Mouse (Mus musculus) CH12.LX (cell line): Measurements from ENCODE around the gene Exoc3l4. TPM values are rescaled to one million over a fixed set of nuclear protein-coding genes. Genes with fewer than 3 reads are reported as not detected.

ENCODE experiments used
- DNase-seq: peaks from one replicate; pipeline ENCODE4 v3.0.0-alpha.2; 2013; ENCODE audit errors: extremely low read depth
- H3K27ac ChIP-seq: 2 replicates; pipeline ENCODE4 v1.5.1; 2012; ENCODE audit warnings: low read depth, mild to moderate bottlenecking, control low read depth, moderate library complexity; ENCODE audit not compliant: insufficient read depth
- H3K27me3 ChIP-seq: replicated peaks from 2 replicates; pipeline ENCODE3; 2012; ENCODE audit warnings: inconsistent platforms
- H3K36me3 ChIP-seq, 2 experiments: replicated peaks in 1 of 2; 2 replicates each; pipeline versions ENCODE3 to v1.6.1; 2012; ENCODE audit warnings: inconsistent platforms in 1 of 2, low read length in 1 of 2, mild to moderate bottlenecking in 1 of 2, mixed read lengths in 1 of 2, moderate library complexity in 1 of 2; ENCODE audit not compliant: control insufficient read depth in 1 of 2, insufficient read depth in 1 of 2
- H3K4me1 ChIP-seq, 2 experiments: 2 replicates each; pipeline ENCODE4 v1.6.1; 2012; ENCODE audit warnings: inconsistent platforms in 1 of 2, moderate library complexity in 1 of 2; ENCODE audit not compliant: insufficient read depth in 2 of 2, control insufficient read depth in 1 of 2
- H3K4me2 ChIP-seq: 2 replicates; pipeline ENCODE4 v1.6.1; 2012; ENCODE audit warnings: low read depth, mild to moderate bottlenecking, control low read depth; ENCODE audit not compliant: poor library complexity, insufficient read depth, severe bottlenecking
- H3K4me3 ChIP-seq, 3 experiments: fragments of 150-350 bp in 1 of 3; sonication (generic) in 1 of 3; replicated peaks in 1 of 3; 2 replicates each; pipeline versions ENCODE3 to v1.5.1; 2011 to 2012; ENCODE audit warnings: low read depth in 2 of 3, low read length in 2 of 3, mild to moderate bottlenecking in 2 of 3, moderate library complexity in 2 of 3, control low read depth in 1 of 3, improper control_type of control experiment in 1 of 3, inconsistent platforms in 1 of 3, mixed read lengths in 1 of 3; ENCODE audit not compliant: poor library complexity in 1 of 3
- H3K79me2 ChIP-seq: replicated peaks from 2 replicates; pipeline ENCODE4 v1.6.1; 2012; ENCODE audit warnings: mild to moderate bottlenecking, moderate library complexity; ENCODE audit not compliant: control insufficient read depth, poor library complexity, insufficient read depth, severe bottlenecking; ENCODE audit errors: extremely low read depth
- H3K9ac ChIP-seq: 2 replicates; pipeline ENCODE4 v1.6.1; 2012; ENCODE audit warnings: low read depth, mild to moderate bottlenecking, control low read depth, moderate library complexity; ENCODE audit not compliant: insufficient read depth
- H3K9me3 ChIP-seq: replicated peaks from 2 replicates; pipeline ENCODE3; 2012; ENCODE audit warnings: low read length, inconsistent platforms, mixed read lengths
- CHD1 ChIP-seq: IDR thresholded peaks from 2 replicates; pipeline ENCODE4 v1.6.1; 2012; ENCODE audit warnings: low read depth, low read length, improper control_type of control experiment, inconsistent platforms
- CHD2 ChIP-seq: IDR thresholded peaks from 2 replicates; pipeline ENCODE4 v1.6.1; 2011; ENCODE audit warnings: low read length, improper control_type of control experiment
- E2F4 ChIP-seq: IDR thresholded peaks from 2 replicates; pipeline ENCODE4 v1.6.1; 2011; ENCODE audit warnings: low read depth, low read length, improper control_type of control experiment; ENCODE audit not compliant: insufficient replicate concordance
- ELF1 ChIP-seq: IDR thresholded peaks from 2 replicates; pipeline ENCODE4 v1.6.1; 2014; ENCODE audit warnings: low read depth, mild to moderate bottlenecking, inconsistent platforms, low read length, improper control_type of control experiment
- EP300 ChIP-seq: IDR thresholded peaks from 2 replicates; pipeline ENCODE4 v1.6.1; 2011; ENCODE audit warnings: low read length, improper control_type of control experiment
- ETS1 ChIP-seq: conservative IDR thresholded peaks from 2 replicates; pipeline ENCODE4 v1.6.1; 2012; ENCODE audit warnings: low read depth, mild to moderate bottlenecking, inconsistent platforms, low read length, improper control_type of control experiment, moderate library complexity
- GABPA ChIP-seq: IDR thresholded peaks from 2 replicates; pipeline ENCODE4 v1.6.1; 2012; ENCODE audit warnings: low read depth, low read length, improper control_type of control experiment, inconsistent platforms; ENCODE audit not compliant: insufficient replicate concordance
- HCFC1 ChIP-seq: IDR thresholded peaks from 2 replicates; pipeline ENCODE4 v1.6.1; 2012; ENCODE audit warnings: low read depth, mild to moderate bottlenecking, inconsistent platforms, low read length, improper control_type of control experiment
- IRF4 ChIP-seq: IDR thresholded peaks from 2 replicates; pipeline ENCODE4 v1.6.1; 2014; ENCODE audit warnings: low read depth, mild to moderate bottlenecking, inconsistent platforms, low read length, improper control_type of control experiment
- JUND ChIP-seq: conservative IDR thresholded peaks from 2 replicates; pipeline ENCODE4 v1.6.1; 2011; ENCODE audit warnings: low read depth, low read length, improper control_type of control experiment
- KAT2A ChIP-seq: IDR thresholded peaks from 2 replicates; pipeline ENCODE4 v1.6.1; 2012; ENCODE audit warnings: low read length, improper control_type of control experiment, inconsistent platforms; ENCODE audit not compliant: insufficient replicate concordance
- MAFK ChIP-seq: IDR thresholded peaks from 2 replicates; pipeline ENCODE4 v1.6.1; 2011; ENCODE audit warnings: low read length, improper control_type of control experiment; ENCODE audit not compliant: insufficient replicate concordance
- MYC ChIP-seq: IDR thresholded peaks from 2 replicates; pipeline ENCODE4 v1.6.1; 2011; ENCODE audit warnings: low read depth, mild to moderate bottlenecking, improper control_type of control experiment, low read length
- NELFE ChIP-seq: IDR thresholded peaks from 2 replicates; pipeline ENCODE4 v1.6.1; 2011; ENCODE audit warnings: low read depth, low read length, improper control_type of control experiment
- NRF1 ChIP-seq: IDR thresholded peaks from 2 replicates; pipeline ENCODE4 v1.6.1; 2014; ENCODE audit warnings: low read depth, mild to moderate bottlenecking, inconsistent platforms, low read length, improper control_type of control experiment, moderate library complexity
- POLR2AphosphoS2 ChIP-seq: IDR thresholded peaks from 2 replicates; pipeline ENCODE4 v1.6.1; 2011; ENCODE audit warnings: low read depth, low read length, improper control_type of control experiment
- RCOR1 ChIP-seq: conservative IDR thresholded peaks from 2 replicates; pipeline ENCODE4 v1.6.1; 2012; ENCODE audit warnings: low read depth, mild to moderate bottlenecking, inconsistent platforms, low read length, improper control_type of control experiment
- TBP ChIP-seq: conservative IDR thresholded peaks from 2 replicates; pipeline ENCODE4 v1.6.1; 2011; ENCODE audit warnings: low read depth, low read length, improper control_type of control experiment
- UBTF ChIP-seq: IDR thresholded peaks from 2 replicates; pipeline ENCODE4 v1.6.1; 2012; ENCODE audit warnings: low read depth, mild to moderate bottlenecking, inconsistent platforms, low read length, improper control_type of control experiment, moderate library complexity
- USF1 ChIP-seq: IDR thresholded peaks from 2 replicates; pipeline ENCODE4 v1.6.1; 2014; ENCODE audit warnings: low read depth, mild to moderate bottlenecking, inconsistent platforms, low read length, improper control_type of control experiment
- USF2 ChIP-seq: conservative IDR thresholded peaks from 2 replicates; pipeline ENCODE4 v1.6.1; 2011; ENCODE audit warnings: low read depth, low read length, improper control_type of control experiment
- ZMIZ1 ChIP-seq: IDR thresholded peaks from 2 replicates; pipeline ENCODE4 v1.6.1; 2012; ENCODE audit warnings: low read depth, mild to moderate bottlenecking, inconsistent platforms, low read length, improper control_type of control experiment
- ZNF384 ChIP-seq: IDR thresholded peaks from 2 replicates; pipeline ENCODE4 v1.6.1; 2012; ENCODE audit warnings: low read depth, low read length, improper control_type of control experiment, inconsistent platforms
- dilution Hi-C: fragments of 300-500 bp; cut with MboI; formaldehyde crosslinking; loops from 2 replicates; pipeline ENCODE4 v1.14.3; 2020; ENCODE audit warnings: low sequenced_read_pairs; ENCODE audit not compliant: extremely low pct_unique_long_range_greater_than_20kb, extremely low pct_ligation_motif_present
- in situ Hi-C: fragments of 300-500 bp; cut with MboI; formaldehyde crosslinking; loops from 3 replicates; pipeline ENCODE4 v1.14.3; 2019; ENCODE audit warnings: low sequenced_read_pairs, low pct_ligation_motif_present, low pct_unique_long_range_greater_than_20kb, mixed read lengths
- polyA plus RNA-seq: library from polyadenylated mRNA; unstranded; fragments of >175 nt; gene quantifications from 2 replicates; pipeline ENCODE4 v1.2.1, GENCODE M21; 2012; ENCODE audit warnings: low read depth; ENCODE audit not compliant: insufficient read length
- total RNA-seq, 2 experiments: library from RNA; depleted of rRNA; stranded (reverse); fragments of 300-350 nt in 1 of 2; fragments of >200 nt in 1 of 2; gene quantifications; 2 replicates each; pipeline ENCODE4 v1.2.3; 2012 to 2014

Exoc3l4 gene
- total and polyA plus RNA-seq, 3 experiments = 0.81 to 1.2 (median 0.85) TPM

- Histone ChIP-seq H3K4me1 (peaks cover 0 to 17% of the 10 kb centered on the region in 2 experiments; a peak in 2 of 4 replicates), H3K36me3 (peaks cover 0 to 19% of the 10 kb centered on the region in 2 experiments), H3K79me2 (no peaks in the 10 kb centered on the region), H3K27me3 (peaks cover 60% of the 10 kb centered on the region), H3K4me2 (no peak overlapping the region), H3K9ac (no peak overlapping the region), H3K4me3 (no peak overlapping the region)
- DNase-seq = no peak
- dilution Hi-C loops = no loop called here
- TF ChIP-seq UBTF (no peak), EP300 (no peak), ELF1 (no peak), TBP (no peak), MAFK (no peak), POLR2AphosphoS2 (no peak), ZNF384 (no peak), USF1 (no peak), RCOR1 (no peak), KAT2A (no peak), MYC (no peak), USF2 (no peak), NELFE (no peak), ZMIZ1 (no peak), ETS1 (no peak), NRF1 (no peak), JUND (no peak), CHD2 (no peak)
- TF ChIP-seq, all 38 proteins: peak for 0
- H3K9me3 ChIP-seq = no peaks in the 10 kb centered on the region
- in situ Hi-C loops = no loop called here
- no peak overlapping the region for H3K27ac ChIP-seq
Observed at GRCm38 (mm10) chr12:111447898-111448760, 31.3 kb downstream of the Exoc3l4 start.

GRCm38 (mm10) chr12:111448931-111449705, 32.3 kb downstream of the Exoc3l4 start:
- H3K4me1 ChIP-seq = peaks cover 0 to 7% of the 10 kb centered on the region in 2 experiments; a peak in 2 of 4 replicates

More at GRCm38 (mm10) chr12:111448931-111449705, 32.3 kb downstream of the Exoc3l4 start:
- no peak overlapping the region for H3K27ac ChIP-seq
- no peak for TF ChIP-seq E2F4
- TF ChIP-seq NELFE = no peak
- no peak for TF ChIP-seq NRF1
- no peak for TF ChIP-seq GABPA
- TF ChIP-seq IRF4 = no peak
- no peak for TF ChIP-seq MYC
- no peak for TF ChIP-seq MAFK
- TF ChIP-seq USF2 = no peak
- no peak for TF ChIP-seq CHD2
- no peak for TF ChIP-seq POLR2AphosphoS2
- no peak for TF ChIP-seq CHD1
- no peak for TF ChIP-seq TBP
- TF ChIP-seq UBTF = no peak
- no peak for TF ChIP-seq HCFC1
- in situ Hi-C loops = no loop called here
- H3K79me2 ChIP-seq = no peaks in the 10 kb centered on the region
- no peak overlapping the region for H3K4me3 ChIP-seq
- no peak overlapping the region for H3K9ac ChIP-seq
- DNase-seq = no peak
- no peak overlapping the region for H3K4me2 ChIP-seq
- H3K9me3 ChIP-seq = no peaks in the 10 kb centered on the region
- dilution Hi-C loops = no loop called here
- peaks cover 0 to 19% of the 10 kb centered on the region in 2 experiments for H3K36me3 ChIP-seq
- H3K27me3 ChIP-seq = peaks cover 59% of the 10 kb centered on the region
